ENCODE assay signal across 34 mouse cellular contexts in genomic region chr19:4052516-4053030, GRCm38 (mm10). TPM values are rescaled to one million over a fixed set of nuclear protein-coding genes. Genes with fewer than 3 reads are reported as not detected.
A peak's percentile ranks its signal among the peaks of the same experiment; 100 is the strongest.
DNase-seq lines count a peak whose midpoint lies in the region; ATAC-seq and TF ChIP-seq lines count a peak whose summit lies in the region.
"Had no signal": no experiment of that assay in that cellular context is flagged by ENCODE, and none has a peak within 500 bp of the region (broad histone marks: within the 10 kb centered on the region; RNA-seq: fewer than 3 reads in every experiment).

No protein-coding gene starts in this region.

- dilution Hi-C loops in CH12.LX (cut with MboI; ENCODE audit: extremely low pct_ligation_motif_present, extremely low pct_unique_long_range_greater_than_20kb, low sequenced_read_pairs) = no loop called here

- no peak for ATAC-seq in liver, postnatal 0 days
- ATAC-seq in liver, embryonic 12.5 days = no peak
- ATAC-seq: forebrain, postnatal 0 days; midbrain, embryonic 15.5 days had no signal

- WGBS in liver, postnatal 0 days (ENCODE audit: insufficient replicate concordance) = 68% methylated on average over 5 of the region's 5 CpGs
- 65% methylated on average over 5 of the region's 5 CpGs for WGBS in liver, embryonic 12.5 days (ENCODE audit: insufficient replicate concordance)

- no peak overlapping the region for H3K4me2 ChIP-seq in liver, postnatal 0 days (ENCODE audit: low read depth, low read length)
- no peak overlapping the region for H3K4me2 ChIP-seq in liver, embryonic 12.5 days
- peak overlapping the region; percentile 45; the same call in 1 of the 2 replicates for H3K4me2 ChIP-seq in CH12.LX (ENCODE audit: insufficient read depth, low read depth, poor library complexity, severe bottlenecking)
- H3K4me2 ChIP-seq: heart, embryonic 13.5 days; hindbrain, embryonic 14.5 days; limb, embryonic 13.5 days; lung, embryonic 14.5 days; midbrain, embryonic 15.5 days; neural tube, embryonic 12.5 days had no signal

- 0 out of 2 replicates have a peak overlapping the region, but pooled peaks have one; percentile 2 for H3K9ac ChIP-seq in liver, postnatal 0 days (replicated peaks)
- H3K9ac ChIP-seq in liver, embryonic 12.5 days = no peak overlapping the region
- no peak overlapping the region; the same call in 1 of the 2 replicates for H3K9ac ChIP-seq in CH12.LX (ENCODE audit: insufficient read depth, low read depth)
- H3K9ac ChIP-seq: forebrain, postnatal 0 days; heart, embryonic 13.5 days; hindbrain, embryonic 14.5 days; limb, embryonic 13.5 days; liver, embryonic 14.5 days; lung, embryonic 14.5 days; midbrain, embryonic 15.5 days; neural tube, embryonic 12.5 days had no signal

- H3K36me3 ChIP-seq in liver, postnatal 0 days (replicated peaks; ENCODE audit: insufficient read depth, low read length) = no peaks in the 10 kb centered on the region
- 0 out of 2 replicates have a peak, but pooled peaks cover 2% of the 10 kb centered on the region for H3K36me3 ChIP-seq in liver, embryonic 12.5 days
- no peaks in the 10 kb centered on the region for H3K36me3 ChIP-seq in CH12.LX (replicated peaks in 1 of 2; ENCODE audit: control insufficient read depth in 1 of 2, insufficient read depth in 1 of 2, low read length in 1 of 2)
- H3K36me3 ChIP-seq in splenic B cell, adult 2 months (ENCODE audit: control insufficient read depth, insufficient read depth, low read length, poor library complexity, severe bottlenecking) = no peaks in the 10 kb centered on the region
- H3K36me3 ChIP-seq: heart, embryonic 13.5 days; limb, embryonic 13.5 days; midbrain, embryonic 15.5 days; neural tube, embryonic 12.5 days had no signal

- no peak for TF ChIP-seq POLR2A in CH12.LX (IDR thresholded peaks at IDR 0.05; ENCODE audit: low read depth, low read length)

- TF ChIP-seq RAD21 in CH12.LX (IDR thresholded peaks at IDR 0.05; ENCODE audit: low read depth, low read length) = no peak; the same call in none of the 2 replicates

- no peaks in the 10 kb centered on the region for H3K27me3 ChIP-seq in liver, postnatal 0 days (ENCODE audit: insufficient read depth, low read length)
- H3K27me3 ChIP-seq in liver, embryonic 12.5 days (replicated peaks) = no peaks in the 10 kb centered on the region
- H3K27me3 ChIP-seq in CH12.LX (replicated peaks) = no peaks in the 10 kb centered on the region
- H3K27me3 ChIP-seq in splenic B cell, adult 2 months (ENCODE audit: control insufficient read depth, insufficient read depth, low read length, poor library complexity, severe bottlenecking) = no peaks in the 10 kb centered on the region
- H3K27me3 ChIP-seq: heart, embryonic 13.5 days; limb, embryonic 13.5 days; midbrain, embryonic 15.5 days; neural tube, embryonic 12.5 days had no signal

- DNase-seq in adrenal gland, postnatal 14 days = peak; percentile 3
- no peak for DNase-seq in adrenal gland, adult 8-10 months
- no peak for DNase-seq in liver, postnatal 0 days
- DNase-seq in CH12.LX (ENCODE audit: extremely low read depth) = peak; percentile 86
- peak; percentile 25 for DNase-seq in splenic B cell, adult 2 months (ENCODE audit: low read depth, low spot score)
- DNase-seq in natural killer cell, adult 2 months (ENCODE audit: low spot score in 2 of 2) = no peak
- no peak for DNase-seq in thymus, postnatal 14 days

- in situ Hi-C loops in CH12.LX (cut with MboI; ENCODE audit: low pct_ligation_motif_present, low pct_unique_long_range_greater_than_20kb, low sequenced_read_pairs) = loop anchor here (5.0 kb wide), 2 partner anchors 35 kb away; no protein-coding TSS in a partner anchor

- H3K4me3 ChIP-seq in liver, postnatal 0 days (ENCODE audit: low read depth, low read length) = no peak overlapping the region
- no peak overlapping the region for H3K4me3 ChIP-seq in liver, embryonic 12.5 days
- no peak overlapping the region for H3K4me3 ChIP-seq in CH12.LX (replicated peaks in 1 of 3; ENCODE audit: low read depth in 2 of 3, low read length in 2 of 3, poor library complexity in 1 of 3)
- H3K4me3 ChIP-seq: erythroblast, embryonic 14.5 days; heart, embryonic 13.5 days; layer of hippocampus, adult 2 months; limb, embryonic 13.5 days; midbrain, embryonic 15.5 days; neural tube, embryonic 12.5 days had no signal

- 0 out of 2 replicates have a peak overlapping the region, but pooled peaks have one; percentile 18 for H3K27ac ChIP-seq in liver, postnatal 0 days (ENCODE audit: low read depth)
- no peak overlapping the region for H3K27ac ChIP-seq in liver, embryonic 12.5 days
- H3K27ac ChIP-seq in CH12.LX (ENCODE audit: insufficient read depth, low read depth) = peak overlapping the region; percentile 77
- H3K27ac ChIP-seq: heart, embryonic 13.5 days; hindbrain, embryonic 14.5 days; layer of hippocampus, adult 2 months; limb, embryonic 13.5 days; liver, embryonic 14.5 days; midbrain, embryonic 15.5 days; neural tube, embryonic 12.5 days had no signal

- H3K79me2 ChIP-seq in CH12.LX (replicated peaks; ENCODE audit: control insufficient read depth, extremely low read depth, insufficient read depth, poor library complexity, severe bottlenecking) = no peaks in the 10 kb centered on the region

- no peaks in the 10 kb centered on the region for H3K9me3 ChIP-seq in liver, postnatal 0 days (ENCODE audit: low read length)
- peaks cover 4% of the 10 kb centered on the region; the same call in 1 of the 2 replicates for H3K9me3 ChIP-seq in liver, embryonic 12.5 days (replicated peaks)
- H3K9me3 ChIP-seq in CH12.LX (replicated peaks; ENCODE audit: low read length) = peaks cover 2% of the 10 kb centered on the region
- H3K9me3 ChIP-seq: limb, embryonic 13.5 days; midbrain, embryonic 15.5 days; neural tube, embryonic 12.5 days had no signal

- no peak for TF ChIP-seq EP300 in liver, postnatal 0 days (IDR thresholded peaks at IDR 0.05; ENCODE audit: low read depth)
- peak; percentile 96 for TF ChIP-seq EP300 in CH12.LX (IDR thresholded peaks at IDR 0.05; ENCODE audit: low read length)

- no peak for TF ChIP-seq CTCF in liver, postnatal 0 days (IDR thresholded peaks at IDR 0.05; ENCODE audit: low read depth)
- no peak for TF ChIP-seq CTCF in CH12.LX (conservative IDR thresholded peaks at IDR 0.05 in 1 of 2, IDR thresholded peaks at IDR 0.05 in 1 of 2; ENCODE audit: low read depth in 2 of 2, low read length in 2 of 2)

- H3K4me1 ChIP-seq in liver, postnatal 0 days (ENCODE audit: insufficient read depth) = peaks cover 21% of the 10 kb centered on the region
- H3K4me1 ChIP-seq in liver, embryonic 12.5 days = peaks cover 24% of the 10 kb centered on the region
- peaks cover 9 to 39% of the 10 kb centered on the region in 2 experiments; a peak in 3 of 4 replicates for H3K4me1 ChIP-seq in CH12.LX (ENCODE audit: control insufficient read depth in 1 of 2, insufficient read depth in 2 of 2)
- H3K4me1 ChIP-seq: midbrain, embryonic 15.5 days; neural tube, embryonic 12.5 days had no signal

TF ChIP-seq in CH12.LX, 34 proteins besides CTCF, POLR2A, EP300 and RAD21 (continues in another document):
- TF ChIP-seq GABPA (IDR thresholded peaks at IDR 0.05; ENCODE audit: insufficient replicate concordance, low read depth, low read length) = no peak
- no peak for TF ChIP-seq KAT2A (IDR thresholded peaks at IDR 0.05; ENCODE audit: insufficient replicate concordance, low read length)
- TF ChIP-seq POLR2AphosphoS2 (IDR thresholded peaks at IDR 0.05; ENCODE audit: low read depth, low read length) = no peak
- no peak for TF ChIP-seq CHD1 (IDR thresholded peaks at IDR 0.05; ENCODE audit: low read depth, low read length)
- TF ChIP-seq JUN (IDR thresholded peaks at IDR 0.05; ENCODE audit: insufficient read depth, low read depth, low read length) = peak; percentile 84

RNA-seq across cellular contexts. Expression of gene Gstp2, which starts 6.8 kb away (rescaled TPM):
- total RNA-seq in adrenal gland, postnatal 14 days (2021) = 62.4 and 76.7 TPM in 2 replicates
- 10 to 100 TPM; 45.4 to 79.1 (median 67.8) TPM for total RNA-seq in adrenal gland, adult 8-10 months (2022)
- polyA plus RNA-seq in liver, postnatal 0 days (2015; fragmentation: Nextera tagmentation; extraction: Ambion mirVana) = 5.8 and 6.4 TPM in 2 replicates
- polyA plus RNA-seq in liver, embryonic 12.5 days (2016; fragmentation: Nextera tagmentation; extraction: Ambion mirVana) = 6.2 and 7.3 TPM in 2 replicates
- total RNA-seq in CH12.LX (2012; rRNA removed) = 6.0 and 21.1 TPM in 2 replicates
- total RNA-seq in CH12.LX (2014; rRNA removed) = not detected in 2 replicates
- polyA plus RNA-seq in CH12.LX (2012; ENCODE audit: insufficient read length, low read depth) = 1.4 and 2.4 TPM in 2 replicates
- total RNA-seq: hematopoietic stem cell, adult 5-6 weeks had no signal
- polyA plus RNA-seq: erythroblast, embryonic 14.5 days had no signal

RNA-seq across cellular contexts. Expression of gene Gstp3, which starts 6.8 kb away (rescaled TPM):
- 4.5 and 58.0 TPM in 2 replicates for total RNA-seq in adrenal gland, postnatal 14 days (2021)
- total RNA-seq in adrenal gland, adult 8-10 months (2022) = 1 to 10 TPM in 1 of 4 experiments, under 1 TPM in 3; 0.56 to 1.1 (median 0.77) TPM
- polyA plus RNA-seq in liver, postnatal 0 days (2015; fragmentation: Nextera tagmentation; extraction: Ambion mirVana) = 64.5 and 67.3 TPM in 2 replicates
- 15.0 and 18.5 TPM in 2 replicates for polyA plus RNA-seq in liver, embryonic 12.5 days (2016; fragmentation: Nextera tagmentation; extraction: Ambion mirVana)
- total RNA-seq in CH12.LX (2012; rRNA removed) = 0.46 and 1.4 TPM in 2 replicates
- total RNA-seq in CH12.LX (2014; rRNA removed) = not detected in 2 replicates
- not detected in 2 replicates for polyA plus RNA-seq in CH12.LX (2012; ENCODE audit: insufficient read length, low read depth)
- total RNA-seq: forebrain, postnatal 0 days; granulocyte monocyte progenitor cell, adult 5-6 weeks; heart, postnatal 10 days; layer of hippocampus, adult 2 months; layer of hippocampus, postnatal 25 days; left cerebral cortex, adult 8-10 months; left cerebral cortex, postnatal 36 days had no signal
- polyA plus RNA-seq: brain, embryonic 14.5 days; cerebellum, adult 2 months; cortical plate, adult 2 months; forebrain, embryonic 11.5 days; forebrain, postnatal 0 days; hindbrain, embryonic 14.5 days; limb, embryonic 13.5 days; lung, embryonic 14.5 days; midbrain, embryonic 15.5 days; neural tube, embryonic 12.5 days; stomach, embryonic 14.5 days; testis, adult 2 months had no signal

RNA-seq across cellular contexts. Expression of gene Gstp1, which starts 14.8 kb away (rescaled TPM):
- 289 and 329 TPM in 2 replicates for total RNA-seq in adrenal gland, postnatal 14 days (2021)
- total RNA-seq in adrenal gland, adult 8-10 months (2022) = 100 to 1,000 TPM; 366 to 409 (median 394) TPM
- 428 and 442 TPM in 2 replicates for polyA plus RNA-seq in liver, postnatal 0 days (2015; fragmentation: Nextera tagmentation; extraction: Ambion mirVana)
- 583 and 622 TPM in 2 replicates for polyA plus RNA-seq in liver, embryonic 12.5 days (2016; fragmentation: Nextera tagmentation; extraction: Ambion mirVana)
- total RNA-seq in CH12.LX (2012; rRNA removed) = 529 and 544 TPM in 2 replicates
- 333 and 343 TPM in 2 replicates for total RNA-seq in CH12.LX (2014; rRNA removed)
- polyA plus RNA-seq in CH12.LX (2012; ENCODE audit: insufficient read length, low read depth) = 468 and 696 TPM in 2 replicates

RNA-seq across cellular contexts. Expression of gene Cabp2, which starts 28.8 kb away (rescaled TPM):
- total RNA-seq in adrenal gland, postnatal 14 days (2021) = not detected in 2 replicates
- total RNA-seq in adrenal gland, adult 8-10 months (2022) = not detected
- 0.38 and 0.43 TPM in 2 replicates for polyA plus RNA-seq in liver, postnatal 0 days (2015; fragmentation: Nextera tagmentation; extraction: Ambion mirVana)
- 0.37 and 0.53 TPM in 2 replicates for polyA plus RNA-seq in liver, embryonic 12.5 days (2016; fragmentation: Nextera tagmentation; extraction: Ambion mirVana)
- total RNA-seq in CH12.LX (2012; rRNA removed) (not detected in 2 replicates), CH12.LX (2014; rRNA removed) (not detected in 2 replicates)
- polyA plus RNA-seq in CH12.LX (2012; ENCODE audit: insufficient read length, low read depth) = not detected in 2 replicates
- total RNA-seq: adrenal gland, postnatal 36 days; ES-E14; forebrain, postnatal 0 days; gastrocnemius, postnatal 10 days; granulocyte monocyte progenitor cell, adult 5-6 weeks; heart, postnatal 10 days; hematopoietic stem cell, adult 5-6 weeks; layer of hippocampus, adult 2 months; layer of hippocampus, postnatal 25 days; left cerebral cortex, adult 8-10 months; left cerebral cortex, postnatal 36 days had no signal
- polyA plus RNA-seq: brain, embryonic 14.5 days; cortical plate, adult 2 months; embryonic facial prominence, embryonic 14.5 days; erythroblast, embryonic 14.5 days; forebrain, embryonic 11.5 days; forebrain, postnatal 0 days; heart, embryonic 13.5 days; hindbrain, embryonic 14.5 days; limb, embryonic 13.5 days; lung, embryonic 14.5 days; neural tube, embryonic 12.5 days; stomach, embryonic 14.5 days; testis, adult 2 months had no signal

RNA-seq across cellular contexts. Expression of gene Ndufv1, which starts 40.0 kb away (rescaled TPM):
- total RNA-seq in adrenal gland, postnatal 14 days (2021) = 604 and 685 TPM in 2 replicates
- 100 to 1,000 TPM; 235 to 340 (median 280) TPM for total RNA-seq in adrenal gland, adult 8-10 months (2022)
- 171 and 172 TPM in 2 replicates for polyA plus RNA-seq in liver, postnatal 0 days (2015; fragmentation: Nextera tagmentation; extraction: Ambion mirVana)
- 186 and 187 TPM in 2 replicates for polyA plus RNA-seq in liver, embryonic 12.5 days (2016; fragmentation: Nextera tagmentation; extraction: Ambion mirVana)
- total RNA-seq in CH12.LX (2012; rRNA removed) (183 TPM in 2 replicates), CH12.LX (2014; rRNA removed) (119 TPM in 2 replicates)
- 133 and 136 TPM in 2 replicates for polyA plus RNA-seq in CH12.LX (2012; ENCODE audit: insufficient read length, low read depth)

Comparison
In these comparisons a context has a peak if more than half of its experiments do, and no peak if none do; other contexts are left out.
1. DNase-seq: peak in adrenal gland, postnatal 14 days (single experiment), CH12.LX (single experiment) and splenic B cell, adult 2 months (single experiment); none in adrenal gland, adult 8-10 months (single experiment), liver, postnatal 0 days (single experiment), natural killer cell, adult 2 months (0 of 2) and thymus, postnatal 14 days (single experiment).